Mouse (Mus musculus): Measurements from ENCODE around the gene Slc40a1. TPM values are rescaled to one million over a fixed set of nuclear protein-coding genes. Genes with fewer than 3 reads are reported as not detected.

Slc40a1 gene
- total and polyA plus RNA-seq, 2 experiments from 2014 or later: 15.7 to 26.6 TPM

DNA sequence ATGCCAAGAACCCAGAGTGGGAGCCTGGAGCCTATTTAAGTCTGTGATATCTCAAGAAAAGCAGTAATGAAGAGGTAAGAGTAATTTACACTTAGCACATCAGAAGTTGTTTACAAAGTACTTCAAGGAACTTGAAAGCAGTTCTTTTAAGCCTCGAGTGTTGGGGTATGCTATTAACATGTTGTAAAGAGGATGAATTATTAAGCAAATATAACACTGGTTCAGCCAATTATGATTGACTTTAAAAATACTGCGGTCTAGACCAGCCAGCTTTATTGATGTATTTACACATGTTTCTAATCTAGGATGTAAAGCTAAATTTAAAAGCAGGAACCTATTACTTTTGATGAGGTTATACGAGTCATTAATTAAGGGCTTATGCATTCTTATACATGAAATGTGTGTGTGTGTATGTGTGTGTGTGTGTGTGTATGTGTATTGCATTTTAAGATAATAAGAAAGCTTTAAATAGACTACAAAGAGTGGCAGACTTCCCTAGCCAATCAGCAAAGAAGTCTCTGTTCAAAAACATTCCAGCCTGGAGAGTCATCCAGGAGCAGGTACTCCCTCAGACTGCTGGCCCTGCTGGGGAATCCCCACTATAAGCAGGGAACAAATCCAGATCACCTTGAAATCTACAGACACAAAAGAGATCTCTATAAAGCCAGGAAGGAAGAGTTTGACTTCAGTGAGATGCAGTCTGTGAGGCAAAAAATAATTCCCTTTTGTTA lies 59.9 kb downstream of the Slc40a1 start:
- no peak for ATAC-seq
- Histone ChIP-seq H3K4me1 (ENCODE audit: insufficient read depth, low read length) (no peaks in the 10 kb centered on the region), H3K36me3 (ENCODE audit: insufficient read depth, low read length) (no peaks in the 10 kb centered on the region), H3K4me2 (ENCODE audit: low read depth, low read length) (no peak overlapping the region), H3K27me3 (ENCODE audit: insufficient read depth, low read length) (no peaks in the 10 kb centered on the region), H3K27ac (no peak overlapping the region), H3K9me3 (ENCODE audit: low read length) (no peaks in the 10 kb centered on the region), H3K9ac (replicated peaks; ENCODE audit: low read length) (no peak overlapping the region), H3K4me3 (ENCODE audit: low read length) (no peak overlapping the region)
- TF ChIP-seq CTCF (IDR thresholded peaks at IDR 0.05; ENCODE audit: low read depth): no peak
- WGBS: 77% methylated on average over 3 of the region's 3 CpGs
- no peak for DNase-seq (ENCODE audit: low spot score)

DNA sequence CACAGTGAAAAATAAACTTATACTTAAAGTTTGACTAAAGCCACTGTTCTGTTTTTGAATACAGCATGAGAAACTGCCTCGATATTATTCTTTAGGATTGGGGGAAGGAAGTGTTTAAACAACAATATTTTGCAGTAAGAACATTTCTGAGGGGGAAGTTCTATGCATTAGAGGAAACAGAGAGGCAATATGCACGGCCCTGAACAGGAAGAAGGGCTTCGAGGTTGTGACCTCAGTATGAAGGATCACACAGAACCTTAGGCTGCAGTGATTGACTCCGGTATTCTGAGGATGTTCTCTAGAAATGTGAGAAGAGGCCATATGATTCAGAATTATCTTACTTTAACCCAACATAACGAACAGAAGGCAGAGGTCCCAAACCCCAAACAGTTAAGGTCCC lies 60.6 kb downstream of the Slc40a1 start:
- no peak for TF ChIP-seq CTCF (IDR thresholded peaks at IDR 0.05; ENCODE audit: low read depth)

DNA sequence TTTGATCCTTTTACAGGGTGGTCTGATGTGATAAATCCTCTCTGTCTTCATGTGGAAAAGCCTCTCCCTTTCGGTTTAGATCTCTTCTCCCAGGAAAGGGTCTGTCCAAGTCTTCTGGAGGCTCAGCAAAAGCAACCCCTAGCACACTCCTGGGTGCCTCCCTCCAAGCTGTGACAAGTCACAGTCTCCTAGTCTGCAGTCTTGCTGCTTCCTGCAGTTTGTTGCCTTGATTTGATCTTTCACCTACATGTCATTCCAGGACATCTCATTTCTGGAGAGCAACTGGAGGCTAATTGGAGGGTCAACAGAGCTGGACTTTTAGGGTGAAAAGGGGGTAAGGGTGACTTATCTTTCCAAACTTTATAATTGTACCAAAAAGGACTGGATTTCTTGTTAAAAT lies 61.0 kb downstream of the Slc40a1 start:
- 55% methylated on average over 1 of the region's 1 CpGs for WGBS
- no peaks in the 10 kb centered on the region for H3K4me1 ChIP-seq (ENCODE audit: insufficient read depth, low read length)

More for the DNA sequence above, 60.6 kb downstream of the Slc40a1 start:
- Histone ChIP-seq H3K9ac (replicated peaks; ENCODE audit: low read length) (no peak overlapping the region), H3K9me3 (ENCODE audit: low read length) (no peaks in the 10 kb centered on the region), H3K4me3 (ENCODE audit: low read length) (no peak overlapping the region), H3K4me2 (ENCODE audit: low read depth, low read length) (no peak overlapping the region), H3K27me3 (ENCODE audit: insufficient read depth, low read length) (no peaks in the 10 kb centered on the region), H3K4me1 (ENCODE audit: insufficient read depth, low read length) (no peaks in the 10 kb centered on the region), H3K27ac (no peak overlapping the region), H3K36me3 (ENCODE audit: insufficient read depth, low read length) (no peaks in the 10 kb centered on the region)
- no peak for ATAC-seq
- no peak for DNase-seq (ENCODE audit: low spot score)
- WGBS: 79% methylated on average over 5 of the region's 5 CpGs

DNA sequence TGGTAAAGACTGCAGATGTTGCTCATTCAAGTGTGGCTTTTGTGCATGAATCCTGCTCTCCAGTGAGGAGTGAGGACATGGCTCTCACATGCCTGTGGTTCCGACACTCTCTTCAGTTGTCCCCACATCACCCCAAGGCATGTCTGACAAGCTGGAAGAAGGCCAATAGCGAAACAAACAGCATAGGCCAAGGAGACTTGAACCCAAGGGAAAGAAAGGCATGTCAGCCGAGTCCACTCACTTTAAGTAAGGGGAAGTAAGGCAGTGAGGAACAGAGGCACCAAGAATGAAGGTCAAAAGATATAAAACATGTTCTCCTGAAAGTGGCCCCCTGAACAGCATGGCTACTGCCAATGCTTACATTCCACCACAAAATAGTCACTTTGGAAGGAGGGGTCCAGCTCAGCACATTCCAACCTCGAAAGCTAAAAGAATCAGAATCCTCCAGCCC lies 61.7 kb downstream of the Slc40a1 start:
- Histone ChIP-seq H3K27me3 (ENCODE audit: insufficient read depth, low read length) (no peaks in the 10 kb centered on the region), H3K4me1 (ENCODE audit: insufficient read depth, low read length) (no peaks in the 10 kb centered on the region), H3K4me2 (ENCODE audit: low read depth, low read length) (no peak overlapping the region), H3K9me3 (ENCODE audit: low read length) (no peaks in the 10 kb centered on the region), H3K4me3 (ENCODE audit: low read length) (no peak overlapping the region), H3K9ac (replicated peaks; ENCODE audit: low read length) (no peak overlapping the region), H3K27ac (no peak overlapping the region), H3K36me3 (ENCODE audit: insufficient read depth, low read length) (no peaks in the 10 kb centered on the region)
- no peak for DNase-seq (ENCODE audit: low spot score)
- WGBS: 62% methylated on average over 4 of the region's 4 CpGs
- ATAC-seq: no peak
- TF ChIP-seq CTCF (IDR thresholded peaks at IDR 0.05; ENCODE audit: low read depth): no peak

More for the DNA sequence above, 61.0 kb downstream of the Slc40a1 start:
- Histone ChIP-seq H3K27me3 (ENCODE audit: insufficient read depth, low read length) (no peaks in the 10 kb centered on the region), H3K9ac (replicated peaks; ENCODE audit: low read length) (no peak overlapping the region), H3K9me3 (ENCODE audit: low read length) (no peaks in the 10 kb centered on the region), H3K36me3 (ENCODE audit: insufficient read depth, low read length) (no peaks in the 10 kb centered on the region), H3K4me3 (ENCODE audit: low read length) (no peak overlapping the region), H3K4me2 (ENCODE audit: low read depth, low read length) (no peak overlapping the region), H3K27ac (no peak overlapping the region)
- ATAC-seq (no peak), DNase-seq (ENCODE audit: low spot score) (no peak)
- no peak for TF ChIP-seq CTCF (IDR thresholded peaks at IDR 0.05; ENCODE audit: low read depth)

DNA sequence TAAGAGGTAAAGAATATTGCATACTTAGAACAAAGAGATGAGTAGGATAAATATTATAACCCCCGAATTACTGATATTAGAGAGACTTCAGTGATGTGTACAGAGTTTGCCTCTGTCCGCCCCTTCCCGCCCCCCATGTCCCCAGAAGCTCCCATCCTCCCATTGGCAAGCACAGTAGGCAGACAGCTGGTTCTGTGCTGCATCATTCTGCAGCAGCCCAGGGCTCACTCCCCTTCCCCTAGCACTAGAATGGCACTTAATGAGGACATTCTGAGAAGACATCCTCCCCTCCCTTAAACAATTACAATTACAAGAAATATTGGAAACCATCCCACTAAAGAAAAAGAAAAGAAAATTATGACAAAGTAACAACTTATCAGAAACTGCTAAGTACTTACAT lies 62.7 kb downstream of the Slc40a1 start:
- 95% methylated on average over 3 of the region's 3 CpGs for WGBS
- no peak for ATAC-seq
- Histone ChIP-seq H3K4me2 (ENCODE audit: low read depth, low read length) (no peak overlapping the region), H3K9me3 (ENCODE audit: low read length) (no peaks in the 10 kb centered on the region), H3K27ac (no peak overlapping the region), H3K9ac (replicated peaks; ENCODE audit: low read length) (no peak overlapping the region), H3K4me1 (ENCODE audit: insufficient read depth, low read length) (no peaks in the 10 kb centered on the region), H3K4me3 (ENCODE audit: low read length) (no peak overlapping the region), H3K27me3 (ENCODE audit: insufficient read depth, low read length) (no peaks in the 10 kb centered on the region), H3K36me3 (ENCODE audit: insufficient read depth, low read length) (no peaks in the 10 kb centered on the region)
- no peak for TF ChIP-seq CTCF (IDR thresholded peaks at IDR 0.05; ENCODE audit: low read depth)
- DNase-seq (ENCODE audit: low spot score): no peak

DNA sequence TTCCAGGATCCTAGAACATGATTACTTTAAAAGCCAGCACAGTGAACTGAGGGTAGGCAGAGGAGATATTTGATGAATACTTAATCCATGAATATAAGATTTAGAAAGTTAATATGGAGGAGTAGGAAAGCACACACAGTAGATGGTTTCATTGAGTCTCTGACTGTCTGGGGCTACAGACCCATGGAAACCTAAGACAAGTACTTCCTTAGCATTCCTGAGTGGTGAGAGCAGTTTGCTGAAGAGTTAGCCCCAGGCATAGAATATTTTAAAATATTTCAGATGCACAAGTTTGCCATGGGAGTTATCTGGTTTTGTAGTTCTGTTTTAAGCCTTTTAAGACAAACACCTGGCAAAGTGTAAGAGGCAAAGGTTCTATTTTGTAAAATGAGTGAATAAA lies 65.2 kb downstream of the Slc40a1 start:
- Histone ChIP-seq H3K4me2 (ENCODE audit: low read depth, low read length) (no peak overlapping the region), H3K27me3 (ENCODE audit: insufficient read depth, low read length) (no peaks in the 10 kb centered on the region), H3K36me3 (ENCODE audit: insufficient read depth, low read length) (no peaks in the 10 kb centered on the region), H3K9me3 (ENCODE audit: low read length) (no peaks in the 10 kb centered on the region), H3K4me3 (ENCODE audit: low read length) (no peak overlapping the region), H3K9ac (replicated peaks; ENCODE audit: low read length) (no peak overlapping the region), H3K27ac (no peak overlapping the region), H3K4me1 (ENCODE audit: insufficient read depth, low read length) (no peaks in the 10 kb centered on the region)
- no peak for TF ChIP-seq CTCF (IDR thresholded peaks at IDR 0.05; ENCODE audit: low read depth)
- ATAC-seq (no peak), DNase-seq (ENCODE audit: low spot score) (no peak)

DNA sequence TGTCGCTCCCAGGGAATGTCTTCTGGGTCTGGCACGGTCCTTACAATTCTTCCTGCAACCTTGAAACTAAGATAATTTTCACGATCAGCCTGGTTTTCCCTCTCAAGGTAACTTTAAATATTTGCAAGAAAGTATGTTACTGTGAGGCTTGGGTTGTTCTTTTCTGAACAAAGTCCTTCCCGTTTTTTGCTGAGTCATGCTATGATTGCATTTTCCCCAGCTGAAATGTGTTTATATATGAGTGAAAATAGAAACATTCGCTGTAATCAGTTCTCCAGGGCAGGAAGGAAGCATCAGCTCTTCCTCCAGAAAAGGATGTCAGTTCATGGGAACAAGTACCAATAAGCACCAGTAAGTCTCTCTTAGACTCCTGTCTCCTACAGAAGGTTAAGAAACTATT lies 66.0 kb downstream of the Slc40a1 start:
- DNase-seq (ENCODE audit: low spot score) (peak; percentile 4), ATAC-seq (no peak)
- Histone ChIP-seq H3K9ac (replicated peaks; ENCODE audit: low read length) (no peak overlapping the region), H3K4me1 (ENCODE audit: insufficient read depth, low read length) (no peaks in the 10 kb centered on the region), H3K36me3 (ENCODE audit: insufficient read depth, low read length) (no peaks in the 10 kb centered on the region), H3K4me2 (ENCODE audit: low read depth, low read length) (no peak overlapping the region), H3K27ac (no peak overlapping the region), H3K9me3 (ENCODE audit: low read length) (no peaks in the 10 kb centered on the region), H3K4me3 (ENCODE audit: low read length) (no peak overlapping the region), H3K27me3 (ENCODE audit: insufficient read depth, low read length) (no peaks in the 10 kb centered on the region)
- TF ChIP-seq CTCF (IDR thresholded peaks at IDR 0.05; ENCODE audit: low read depth): no peak
- WGBS: 68% methylated on average over 5 of the region's 5 CpGs

Other genes with a start within 250 kb of the Slc40a1 start
- gene Wdr75, start 131.4 kb downstream of the Slc40a1 start, total RNA-seq (2014; rRNA removed): 246 and 336 TPM in 2 replicates
- gene Wdr75, start 131.4 kb downstream of the Slc40a1 start, polyA plus RNA-seq (2015; fragmentation: Nextera tagmentation; extraction: Ambion mirVana): 41.3 and 44.0 TPM in 2 replicates
- gene Gm5269, start 36.2 kb downstream of the Slc40a1 start, total RNA-seq (2014; rRNA removed): not detected in 2 replicates
- gene Gm5269, start 36.2 kb downstream of the Slc40a1 start, polyA plus RNA-seq (2015; fragmentation: Nextera tagmentation; extraction: Ambion mirVana): not detected in 2 replicates
- gene Dnah7b, start 139.8 kb upstream of the Slc40a1 start, total RNA-seq (2014; rRNA removed): 3.1 and 3.9 TPM in 2 replicates
- gene Dnah7b, start 139.8 kb upstream of the Slc40a1 start, polyA plus RNA-seq (2015; fragmentation: Nextera tagmentation; extraction: Ambion mirVana): 2.0 TPM in 2 replicates

All from hindbrain, postnatal 0 days (tissue).